Mouse (Mus musculus) lung, adult 2 months (tissue): Measurements from ENCODE around the gene Ipo8. TPM values are rescaled to one million over a fixed set of nuclear protein-coding genes. Genes with fewer than 3 reads are reported as not detected.

ENCODE experiments used
- DNase-seq: peaks from one replicate; pipeline ENCODE4 v3.0.0; 2022
- H3K4me1 ChIP-seq: fragments of 200-500 bp; 2 replicates; pipeline ENCODE4 v1.6.1; 2011; ENCODE audit warnings: low read length; ENCODE audit not compliant: control insufficient read depth, insufficient read depth
- H3K4me3 ChIP-seq: fragments of 200-500 bp; replicated peaks from 2 replicates; pipeline ENCODE3; 2011; ENCODE audit warnings: low read depth, mild to moderate bottlenecking, control low read depth, low read length; ENCODE audit errors: extremely low read depth
- CTCF ChIP-seq: fragments of 200-500 bp; IDR thresholded peaks from 2 replicates; pipeline ENCODE4 v1.5.1; 2011; ENCODE audit warnings: mild to moderate bottlenecking, low read length, control low read depth; ENCODE audit not compliant: insufficient read depth
- POLR2A ChIP-seq: fragments of 200-500 bp; IDR thresholded peaks from 2 replicates; pipeline ENCODE4 v1.6.1; 2011; ENCODE audit warnings: low read depth, mild to moderate bottlenecking, control low read depth, low read length, borderline replicate concordance; ENCODE audit errors: extremely low read depth
- WGBS: fragments of 180-500 bp; shearing (Covaris S2); methylation state at CpG from one replicate; pipeline ENCODE4 v1.1.7; 2018; 5-methylcytosine and 5-hydroxymethylcytosine counted together
- polyA plus RNA-seq: library from polyadenylated mRNA; depleted of rRNA; stranded (reverse); fragments of >200 nt; gene quantifications from 2 replicates; pipeline ENCODE4 v1.2.3, GENCODE M21; 2012; rRNA removed

Gene Ipo8
- polyA plus RNA-seq = 10.0 and 14.9 TPM in 2 replicates

DNA sequence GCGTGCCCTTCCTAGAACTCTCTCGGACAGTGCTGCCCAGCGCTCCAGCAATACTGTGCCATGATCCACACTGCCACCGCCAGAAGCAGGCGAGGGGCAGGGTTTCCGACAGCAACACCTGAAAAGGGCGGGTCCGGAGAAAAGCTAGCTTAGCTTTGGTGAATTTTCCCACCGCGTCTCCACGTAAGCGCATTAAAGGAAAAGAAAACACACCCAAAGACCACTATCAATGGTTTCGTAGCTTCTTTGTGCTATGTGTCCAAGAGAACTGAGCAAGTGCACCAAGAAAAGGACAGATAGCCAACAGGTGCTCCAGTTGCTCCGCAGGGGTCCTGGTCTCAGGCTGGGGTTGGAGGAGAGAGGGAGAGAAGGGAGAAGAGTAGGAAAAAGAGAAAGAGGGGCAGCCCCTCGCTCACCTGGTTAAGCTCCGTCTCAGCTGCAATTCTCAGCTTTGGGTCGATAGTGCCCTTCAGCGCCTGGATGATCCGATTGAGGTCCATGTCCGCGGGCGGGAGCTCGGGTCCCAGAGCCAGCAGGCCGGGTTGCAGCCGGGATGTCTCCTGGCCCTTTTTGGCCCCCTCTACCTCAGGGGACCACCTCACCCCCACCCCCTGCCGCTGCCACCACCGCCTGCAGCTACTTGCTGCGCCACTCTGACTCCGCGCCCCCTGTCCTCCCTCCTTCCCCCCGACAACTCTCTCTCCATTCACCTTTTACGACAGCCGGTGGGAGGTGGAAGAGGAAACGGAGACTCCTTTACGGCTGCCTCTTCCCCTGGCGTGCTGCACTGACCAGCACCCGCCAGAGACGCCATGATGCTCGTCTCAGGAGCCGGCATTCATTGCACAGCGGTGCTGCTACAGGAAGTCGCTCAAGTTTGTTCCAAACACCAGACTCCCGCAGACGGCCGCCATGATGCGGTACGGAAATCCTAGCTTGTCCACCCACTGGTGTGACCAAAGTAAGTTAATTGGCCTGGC, at the start of gene Ipo8:
TSS of gene Ipo8 (minus strand) at position 720 of the 980 bp plus-strand sequence.
- TF ChIP-seq CTCF = no peak
- no peak; the same call in 1 of the 2 replicates for TF ChIP-seq POLR2A
- WGBS = under 1% methylated on average over 46 of the region's 47 CpGs
- peak; percentile 81 for DNase-seq
- H3K4me1 ChIP-seq = peaks cover 2% of the 10 kb centered on the region
- H3K4me3 ChIP-seq = peak within 1 kb of the TSS; percentile 84

DNA sequence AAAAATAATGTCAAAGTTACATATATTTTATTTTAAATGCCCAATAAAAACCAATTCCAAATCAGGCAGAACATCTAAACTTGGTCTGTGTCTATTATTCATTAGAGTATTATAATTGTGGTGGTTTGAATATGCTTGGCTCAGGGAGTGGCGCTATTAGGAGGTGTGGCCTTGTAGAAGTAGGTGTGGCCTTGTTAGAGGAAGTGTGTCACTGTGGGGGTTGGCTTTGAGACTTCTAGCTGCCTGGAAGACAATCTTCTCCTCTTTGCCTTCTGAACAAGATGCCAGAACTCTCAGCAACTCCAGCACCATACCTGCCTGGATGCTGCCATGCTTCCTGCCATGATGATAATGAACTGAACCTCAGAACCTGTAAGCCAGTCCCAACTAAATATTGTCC, 42.6 kb upstream of the Ipo8 start:
- TF ChIP-seq POLR2A = no peak
- TF ChIP-seq CTCF = no peak
- WGBS = 100% methylated on average over 1 of the region's 1 CpGs
- H3K4me3 ChIP-seq = no peak overlapping the region
- no peak for DNase-seq
- no peaks in the 10 kb centered on the region for H3K4me1 ChIP-seq

DNA sequence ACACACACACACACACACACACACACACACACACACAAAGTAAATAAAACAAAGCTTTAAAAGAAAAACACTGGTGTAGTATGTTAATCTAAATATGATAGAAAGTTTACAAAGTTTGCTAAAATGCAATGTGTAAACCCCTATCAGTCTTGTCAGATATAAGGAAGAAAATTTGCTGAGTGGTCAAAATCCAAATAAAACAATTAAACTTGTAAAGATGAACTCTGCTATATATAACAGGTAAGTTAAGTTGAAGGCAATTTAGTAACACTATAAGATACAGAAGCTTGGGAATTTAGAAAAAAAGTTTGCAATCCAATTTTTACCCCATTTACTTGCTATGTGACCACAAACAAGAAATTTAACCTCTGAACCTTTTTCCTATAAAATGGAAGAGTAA, 14.4 kb upstream of the Ipo8 start:
- TF ChIP-seq CTCF (no peak), POLR2A (no peak)
- DNase-seq = no peak
- no peak overlapping the region for H3K4me3 ChIP-seq
- H3K4me1 ChIP-seq = no peaks in the 10 kb centered on the region

DNA sequence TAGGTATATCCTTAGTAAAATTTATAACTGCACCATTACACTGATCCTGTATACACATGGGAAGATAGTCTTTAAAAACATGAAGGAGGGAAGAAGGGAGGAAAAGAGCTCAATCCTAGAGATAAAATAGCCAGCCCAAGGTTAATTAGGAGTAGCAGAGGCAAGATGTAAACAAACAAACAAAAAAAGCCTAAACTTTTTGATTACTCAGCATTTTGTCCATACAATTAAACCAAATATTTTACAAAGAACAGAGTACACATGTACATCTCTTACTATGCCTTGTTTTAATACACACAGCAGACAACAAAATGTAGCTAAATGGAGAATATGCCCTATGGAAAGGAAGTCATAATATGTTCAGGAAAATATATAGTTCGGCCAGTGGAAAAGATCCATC, 10.5 kb upstream of the Ipo8 start:
- 82% methylated on average over 1 of the region's 1 CpGs for WGBS

DNA sequence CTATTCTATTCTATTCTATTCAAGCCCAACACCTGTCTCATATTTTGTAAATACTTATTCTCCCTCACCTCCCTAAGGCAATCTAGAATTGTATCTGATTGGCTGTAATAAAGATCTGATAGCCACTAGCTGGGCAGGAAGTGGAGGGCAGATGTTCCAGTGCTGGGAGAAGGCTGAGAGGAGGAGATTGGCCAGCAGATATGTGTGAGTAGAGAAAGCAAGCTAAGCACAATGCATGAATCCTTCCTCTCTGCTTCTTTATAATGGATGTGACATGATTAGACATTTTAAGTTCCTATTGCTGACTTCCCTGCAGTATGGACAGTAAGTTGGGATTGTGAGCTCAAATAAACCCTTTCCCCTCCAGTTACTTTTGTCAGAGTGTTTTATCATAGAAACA, 7.2 kb upstream of the Ipo8 start:
- H3K4me3 ChIP-seq = no peak overlapping the region
- TF ChIP-seq POLR2A = no peak
- no peak for TF ChIP-seq CTCF
- DNase-seq = no peak
- no peaks in the 10 kb centered on the region for H3K4me1 ChIP-seq

More for the DNA sequence above, 10.5 kb upstream of the Ipo8 start:
- no peak for TF ChIP-seq POLR2A
- TF ChIP-seq CTCF = no peak
- Histone ChIP-seq H3K4me3 (no peak overlapping the region), H3K4me1 (no peaks in the 10 kb centered on the region)
- no peak for DNase-seq

DNA sequence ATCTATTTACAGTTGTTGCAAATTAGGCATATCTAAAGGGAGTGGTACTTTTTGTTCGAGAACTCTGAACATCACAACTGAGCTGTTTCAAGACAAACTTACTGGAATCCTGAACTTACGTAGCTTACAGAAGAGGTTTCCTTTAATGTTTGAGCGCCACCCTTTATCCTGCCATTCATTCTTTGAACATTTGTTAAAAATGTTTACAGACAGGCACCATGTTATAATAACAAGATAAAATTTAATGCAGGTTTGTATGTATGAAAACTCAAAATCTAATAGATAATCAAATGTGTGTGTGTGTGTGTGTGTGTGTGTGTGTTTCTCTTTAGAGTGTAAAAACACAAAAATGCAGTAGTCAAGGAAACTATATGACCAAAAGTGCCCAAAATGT, 458 bp upstream of the Ipo8 start:
- TF ChIP-seq CTCF = no peak
- TF ChIP-seq POLR2A = no peak

DNA sequence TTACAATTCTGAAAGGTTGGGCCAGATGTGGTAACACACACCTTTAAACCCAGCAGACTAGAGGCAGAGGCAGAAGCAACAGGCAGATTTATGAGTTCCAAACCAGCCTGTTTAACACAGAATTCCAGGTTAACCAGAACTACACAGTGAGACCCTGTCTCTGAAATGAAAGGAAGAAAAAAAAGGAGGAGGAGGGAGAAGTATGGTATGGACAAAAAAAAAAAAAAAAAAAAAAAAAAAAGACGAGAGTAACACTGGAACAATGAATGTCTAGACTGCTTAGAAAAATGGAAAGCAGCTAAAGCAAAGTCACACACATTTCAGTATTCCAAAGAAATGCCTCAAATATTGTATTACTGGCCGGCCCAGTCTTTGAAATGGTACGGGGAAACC, 916 bp downstream of the Ipo8 start:
- H3K4me3 ChIP-seq = peak overlapping the region; percentile 84
- DNase-seq = no peak
- TF ChIP-seq CTCF (no peak), POLR2A (no peak)
- peaks cover 2% of the 10 kb centered on the region for H3K4me1 ChIP-seq
- WGBS = 3% methylated on average over 3 of the region's 3 CpGs

More for the DNA sequence above, 458 bp upstream of the Ipo8 start:
- WGBS = 15% methylated on average over 3 of the region's 3 CpGs
- DNase-seq = no peak
- Histone ChIP-seq H3K4me1 (peaks cover 2% of the 10 kb centered on the region), H3K4me3 (peak overlapping the region; percentile 35)

DNA sequence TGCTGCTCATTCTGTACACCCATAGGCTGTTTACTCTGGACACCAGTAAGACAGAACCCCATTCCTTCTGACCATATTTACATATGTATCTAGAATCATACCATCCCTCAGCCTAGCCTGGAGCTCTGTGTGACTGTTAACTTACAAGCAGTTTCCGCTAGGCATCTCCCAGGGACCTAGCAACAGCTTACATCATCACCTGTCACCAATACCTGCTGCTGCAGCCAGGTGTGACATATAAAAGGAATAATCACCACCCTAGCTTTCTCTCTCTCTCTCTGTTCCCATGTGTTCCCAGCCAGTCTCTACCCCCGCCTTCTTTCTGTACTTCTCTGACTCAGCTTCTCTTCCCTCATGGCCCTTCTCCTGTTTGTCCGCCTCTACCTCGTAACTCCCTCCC, 5.1 kb downstream of the Ipo8 start:
- no peaks in the 10 kb centered on the region; the same call in 1 of the 2 replicates for H3K4me1 ChIP-seq
- 85% methylated on average over 4 of the region's 4 CpGs for WGBS
- no peak for DNase-seq
- TF ChIP-seq CTCF (no peak), POLR2A (no peak)
- H3K4me3 ChIP-seq = no peak overlapping the region

DNA sequence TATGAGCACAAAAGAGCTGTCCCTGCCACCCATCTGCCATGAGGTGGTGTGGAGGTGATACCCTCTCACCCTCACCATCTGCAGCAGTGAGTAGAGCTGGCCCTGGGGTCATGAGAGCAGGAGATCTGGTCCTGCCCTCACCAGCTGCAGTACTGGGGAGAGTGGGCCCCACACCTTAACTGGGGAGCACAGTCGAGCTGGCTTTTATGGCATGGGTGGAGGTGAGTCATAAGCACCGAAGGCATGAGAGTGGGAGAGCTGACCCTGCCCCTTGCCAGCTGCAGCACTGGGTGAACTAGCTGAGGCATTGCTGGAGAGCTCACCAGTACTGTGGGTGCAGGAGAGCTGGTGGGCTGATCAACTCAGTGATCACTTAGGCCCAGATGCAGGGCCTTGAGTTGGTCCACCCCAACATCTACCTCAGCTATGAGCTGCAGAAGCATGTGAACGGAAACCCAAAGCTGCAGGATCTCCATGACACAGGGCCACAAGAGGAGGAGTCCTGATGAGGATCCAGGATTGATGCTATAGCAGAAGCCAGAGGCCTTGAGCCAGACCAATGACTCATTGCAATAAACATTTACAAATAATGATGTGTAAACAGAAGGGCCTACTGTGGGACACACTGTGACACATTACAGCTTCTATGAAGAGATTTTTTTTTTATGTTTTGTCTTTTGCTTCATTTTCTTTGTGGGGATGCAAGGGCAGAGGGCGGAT, 12.5 kb downstream of the Ipo8 start:
- Histone ChIP-seq H3K4me3 (no peak overlapping the region), H3K4me1 (no peaks in the 10 kb centered on the region)
- DNase-seq = no peak
- 70% methylated on average over 4 of the region's 4 CpGs for WGBS
- TF ChIP-seq POLR2A (no peak), CTCF (no peak)

DNA sequence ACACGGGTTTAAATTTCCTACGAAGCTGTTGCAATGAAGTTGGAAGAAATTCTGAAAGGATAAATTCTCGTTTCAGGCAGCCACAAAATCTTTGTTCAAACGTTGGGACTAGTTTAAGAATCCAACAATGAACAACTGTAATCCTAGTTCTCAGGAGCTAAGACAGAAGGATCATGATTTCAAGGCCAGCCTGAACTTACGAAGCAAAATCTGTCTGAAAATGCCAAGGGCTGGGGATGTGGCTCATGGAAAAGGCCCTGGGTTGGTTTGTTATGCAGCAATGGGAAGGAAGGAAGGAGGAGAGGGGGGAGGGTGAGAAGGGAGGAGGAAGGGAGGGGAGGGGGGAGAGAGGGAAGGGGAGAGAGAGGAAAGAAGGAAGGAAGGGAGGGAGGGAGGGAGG, 14.5 kb downstream of the Ipo8 start:
- Histone ChIP-seq H3K4me1 (no peaks in the 10 kb centered on the region), H3K4me3 (no peak overlapping the region)
- TF ChIP-seq POLR2A (no peak), CTCF (no peak)
- no peak for DNase-seq
- 86% methylated on average over 5 of the region's 5 CpGs for WGBS
